Mouse (Mus musculus) kidney, embryonic 15.5 days (tissue): ENCODE data around the gene Ftsj3. TPM values are rescaled to one million over a fixed set of nuclear protein-coding genes. Genes with fewer than 3 reads are reported as not detected.

Experiments
- polyA plus RNA-seq: library from polyadenylated mRNA; unstranded; fragments of >200 nt; fragmentation: Nextera tagmentation; extraction: Ambion mirVana; gene quantifications from 2 replicates; pipeline ENCODE4 v1.2.1, GENCODE M21; 2015

Ftsj3 gene
- polyA plus RNA-seq, 1 experiment from 2014 or later: 70.2 TPM

Other genes starting within 250 kb of the Ftsj3 start
- 0.26 and 0.39 TPM in 2 replicates for gene Kcnh6, start 248.0 kb downstream of the Ftsj3 start, polyA plus RNA-seq
- gene Dcaf7, start 219.2 kb downstream of the Ftsj3 start, polyA plus RNA-seq: 62.9 and 67.4 TPM in 2 replicates
- 11.4 and 12.1 TPM in 2 replicates for gene Taco1, start 190.0 kb downstream of the Ftsj3 start, polyA plus RNA-seq
- 22.1 and 24.3 TPM in 2 replicates for gene Map3k3, start 171.5 kb downstream of the Ftsj3 start, polyA plus RNA-seq
- not detected in 2 replicates for gene Gm10840, start 95.2 kb downstream of the Ftsj3 start, polyA plus RNA-seq
- 201 and 217 TPM in 2 replicates for gene Limd2, start 95.2 kb downstream of the Ftsj3 start, polyA plus RNA-seq
- gene Strada, start 53.9 kb downstream of the Ftsj3 start, polyA plus RNA-seq: 28.6 and 31.5 TPM in 2 replicates
- gene Ccdc47, start 39.7 kb downstream of the Ftsj3 start, polyA plus RNA-seq: 85.4 and 89.5 TPM in 2 replicates
- gene Ddx42, start 39.2 kb downstream of the Ftsj3 start, polyA plus RNA-seq: 75.9 and 77.8 TPM in 2 replicates
- gene Psmc5, start 75 bp upstream of the Ftsj3 start, polyA plus RNA-seq: 303 and 306 TPM in 2 replicates
- gene Smarcd2, start 16.9 kb upstream of the Ftsj3 start, polyA plus RNA-seq: 57.8 and 59.0 TPM in 2 replicates
- 0.65 and 0.82 TPM in 2 replicates for gene Tcam1, start 20.6 kb upstream of the Ftsj3 start, polyA plus RNA-seq
- not detected in 2 replicates for gene Gh, start 45.8 kb upstream of the Ftsj3 start, polyA plus RNA-seq
- 6.8 and 7.3 TPM in 2 replicates for gene Cd79b, start 58.7 kb upstream of the Ftsj3 start, polyA plus RNA-seq
- gene Scn4a, start 97.2 kb upstream of the Ftsj3 start, polyA plus RNA-seq: 0.42 and 0.75 TPM in 2 replicates
- 0.23 and 0.60 TPM in 2 replicates for gene Prr29, start 109.4 kb upstream of the Ftsj3 start, polyA plus RNA-seq
- gene Icam2, start 132.0 kb upstream of the Ftsj3 start, polyA plus RNA-seq: 68.9 and 75.5 TPM in 2 replicates
- gene Ern1, start 231.8 kb upstream of the Ftsj3 start, polyA plus RNA-seq: 6.6 and 7.0 TPM in 2 replicates